Mouse (Mus musculus) layer of hippocampus, postnatal 25 days (tissue): ENCODE measurements at regions not wholly inside any gene's neighbourhood (a gene's known extent, or its start where the extent isn't known, plus 50 kb on each side); places are given as distances from the start of the nearest gene placed in this dataset.
"Not testable (repeated sequence)": the region's sequence is repeated elsewhere in the genome, so short reads cannot be mapped to it uniquely, and the experiment has no call there.

ENCODE experiments used
- DNase-seq, 2 experiments: peaks; one replicate each; pipeline ENCODE4 v3.0.0; 2022; ENCODE audit warnings: mixed read lengths in 2 of 2, low spot score in 1 of 2; ENCODE audit errors: extremely low spot score in 1 of 2

- no peak for DNase-seq
These were observed 77.7 kb upstream of the Rad23b start for GRCm38 (mm10) chr4:55271965-55272630.

GRCm38 (mm10) chr4:55276300-55276952 is 73.4 kb upstream of the Rad23b start:
- DNase-seq = no peak

GRCm38 (mm10) chr4:55279351-55279750 is 70.5 kb upstream of the Rad23b start:
- not testable (repeated sequence) for DNase-seq

- no peak for DNase-seq
These were observed 69.1 kb upstream of the Rad23b start for GRCm38 (mm10) chr4:55280706-55281105.

GRCm38 (mm10) chr4:55281486-55282096 is 68.3 kb upstream of the Rad23b start:
- DNase-seq = no peak

- DNase-seq = no peak
These were observed 67.4 kb upstream of the Rad23b start for GRCm38 (mm10) chr4:55282474-55282873.

- no peak for DNase-seq
These were observed 65.1 kb upstream of the Rad23b start for GRCm38 (mm10) chr4:55284722-55285225.

- DNase-seq = no peak
These were observed 64.2 kb upstream of the Rad23b start for GRCm38 (mm10) chr4:55285641-55286040.

GRCm38 (mm10) chr4:55288456-55288855 is 61.4 kb upstream of the Rad23b start:
- no peak for DNase-seq

- DNase-seq = no peak
These were observed 57.6 kb upstream of the Rad23b start for GRCm38 (mm10) chr4:55292277-55292676.

GRCm38 (mm10) chr4:55292701-55293100 is 57.1 kb upstream of the Rad23b start:
- DNase-seq = no peak

GRCm38 (mm10) chr4:55293347-55294079 is 56.3 kb upstream of the Rad23b start:
- DNase-seq = no peak

- peak; percentile 22 to 31 for DNase-seq
These were observed 55.6 kb upstream of the Rad23b start for GRCm38 (mm10) chr4:55294255-55294687.

- no peak for DNase-seq
These were observed 52.0 kb upstream of the Rad23b start for GRCm38 (mm10) chr4:55297841-55298240.
